Mouse (Mus musculus) midbrain, embryonic 13.5 days (tissue): ENCODE measurements around the gene Top2b. TPM values are rescaled to one million over a fixed set of nuclear protein-coding genes. Genes with fewer than 3 reads are reported as not detected.

Experiments
- ATAC-seq: fragments of 200-750 bp; cut with Nextera tagmentation; 2 replicates; pipeline ENCODE4 v1.8.0; 2017; ENCODE audit warnings: mild to moderate bottlenecking, moderate TSS enrichment, moderate library complexity
- H3K27ac ChIP-seq: fragments of 300-500 bp; sonication (generic); 2 replicates; pipeline ENCODE4 v1.5.1; 2015; ENCODE audit warnings: inconsistent platforms, mild to moderate bottlenecking, moderate library complexity
- H3K27me3 ChIP-seq: fragments of 300-500 bp; sonication (generic); 2 replicates; pipeline ENCODE4 v1.6.1; 2015; ENCODE audit warnings: mild to moderate bottlenecking, inconsistent platforms
- H3K36me3 ChIP-seq: fragments of 300-500 bp; sonication (generic); 2 replicates; pipeline ENCODE4 v1.6.1; 2015; ENCODE audit warnings: mild to moderate bottlenecking, inconsistent platforms
- H3K4me1 ChIP-seq: fragments of 300-500 bp; sonication (generic); replicated peaks from 2 replicates; pipeline ENCODE4 v1.6.1; 2015; ENCODE audit warnings: inconsistent platforms
- H3K4me2 ChIP-seq: fragments of 300-500 bp; sonication (generic); replicated peaks from 2 replicates; pipeline ENCODE4 v1.6.1; 2015; ENCODE audit warnings: moderate library complexity, mild to moderate bottlenecking, inconsistent platforms
- H3K4me3 ChIP-seq: fragments of 300-500 bp; sonication (generic); replicated peaks from 2 replicates; pipeline ENCODE4 v1.5.1; 2015; ENCODE audit warnings: mild to moderate bottlenecking, inconsistent platforms
- H3K9ac ChIP-seq: fragments of 300-500 bp; sonication (generic); replicated peaks from 2 replicates; pipeline ENCODE4 v1.6.1; 2015; ENCODE audit warnings: mild to moderate bottlenecking, inconsistent platforms
- H3K9me3 ChIP-seq: fragments of 300-500 bp; sonication (generic); 2 replicates; pipeline ENCODE4 v1.6.1; 2016; ENCODE audit warnings: mild to moderate bottlenecking, inconsistent platforms
- WGBS: fragments of 180-500 bp; shearing (Covaris S2); methylation state at CpG from one replicate; pipeline ENCODE4 v1.1.7; 2015; 5-methylcytosine and 5-hydroxymethylcytosine counted together
- polyA plus RNA-seq: library from polyadenylated mRNA; unstranded; fragments of >200 nt; fragmentation: Nextera tagmentation; extraction: Ambion mirVana; gene quantifications from 2 replicates; pipeline ENCODE4 v1.2.1, GENCODE M21; 2015

Top2b gene
- polyA plus RNA-seq, 1 experiment from 2014 or later: 118 TPM

- no peak overlapping the region for H3K4me2 ChIP-seq
- peaks cover 4% of the 10 kb centered on the region; the same call in 1 of the 2 replicates for H3K4me1 ChIP-seq
- H3K9ac ChIP-seq: no peak overlapping the region
- no peak for ATAC-seq
- 71% methylated on average over 6 of the region's 6 CpGs for WGBS
- H3K27ac ChIP-seq: no peak overlapping the region
- no peak overlapping the region for H3K4me3 ChIP-seq
- no peaks in the 10 kb centered on the region for H3K27me3 ChIP-seq
- no peaks in the 10 kb centered on the region for H3K36me3 ChIP-seq
- no peaks in the 10 kb centered on the region for H3K9me3 ChIP-seq
Measured at GRCm38 (mm10) chr14:16480621-16481020, 115.6 kb downstream of the Top2b start.

- Histone ChIP-seq H3K4me3 (no peak overlapping the region), H3K9ac (no peak overlapping the region), H3K27me3 (no peaks in the 10 kb centered on the region), H3K36me3 (no peaks in the 10 kb centered on the region), H3K9me3 (no peaks in the 10 kb centered on the region), H3K4me1 (peaks cover 4% of the 10 kb centered on the region; the same call in 1 of the 2 replicates), H3K4me2 (no peak overlapping the region), H3K27ac (no peak overlapping the region)
- ATAC-seq: peak; percentile 71
- 48% methylated on average over 8 of the region's 8 CpGs for WGBS
Measured at GRCm38 (mm10) chr14:16483656-16484380, 118.8 kb downstream of the Top2b start.

Other genes starting within 250 kb of the Top2b start
- 24.3 and 26.2 TPM in 2 replicates for gene Ngly1, start 115.9 kb upstream of the Top2b start, polyA plus RNA-seq
- gene Oxsm, start 115.4 kb upstream of the Top2b start, polyA plus RNA-seq: 1.9 and 2.0 TPM in 2 replicates